Mouse (Mus musculus): ENCODE measurements around the gene Cga.
A peak's percentile ranks its signal among the peaks of the same experiment; 100 is the strongest.

The Cga gene

GRCm38 (mm10) chr4:34893479-34893878 lies at the start of gene Cga:
TSS of gene Cga (plus strand) at chr4:34893779.
- no peak for DNase-seq

DNA sequence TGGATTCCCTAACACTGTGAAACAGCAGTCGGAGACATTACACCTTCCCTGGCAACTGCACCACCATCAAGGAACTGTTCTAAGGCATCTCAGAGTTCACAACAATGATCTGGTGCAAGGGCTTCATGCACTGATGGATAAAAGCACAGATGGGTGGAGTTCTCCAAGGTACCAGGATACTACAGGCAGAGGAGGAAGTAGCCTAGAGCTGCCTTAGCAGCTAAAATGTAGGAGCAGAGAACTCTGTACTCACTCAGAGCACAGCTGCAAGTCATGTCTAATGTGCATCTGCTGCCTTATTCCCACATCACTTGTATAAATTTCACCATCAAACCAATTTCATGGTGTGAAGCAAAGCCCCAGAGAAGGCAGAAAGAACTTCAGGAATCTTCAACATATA lies 49.7 kb upstream of the Cga start:
- DNase-seq: no peak

- DNase-seq: peak; percentile 56
Observed at GRCm38 (mm10) chr4:34847679-34848309, 45.8 kb upstream of the Cga start.

DNA sequence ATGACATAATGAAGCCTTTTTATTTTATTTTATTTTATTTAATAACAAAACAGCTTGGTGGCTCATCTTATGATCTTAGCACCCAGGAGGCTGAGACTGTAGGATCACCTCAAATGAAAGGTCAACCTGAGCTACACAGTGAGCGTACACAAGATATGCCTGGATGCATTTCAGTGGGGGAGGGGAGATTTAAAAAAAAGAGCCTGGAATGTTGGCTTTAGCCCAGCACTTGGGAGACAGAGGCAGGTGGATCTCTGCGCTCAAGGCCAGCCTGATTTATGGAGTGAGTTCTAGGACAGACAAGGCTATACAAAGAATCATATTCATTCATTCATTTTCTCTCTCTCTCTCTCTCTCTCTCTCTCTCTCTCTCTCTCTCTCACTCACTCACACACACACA lies 43.4 kb upstream of the Cga start:
- no peak for DNase-seq

DNA sequence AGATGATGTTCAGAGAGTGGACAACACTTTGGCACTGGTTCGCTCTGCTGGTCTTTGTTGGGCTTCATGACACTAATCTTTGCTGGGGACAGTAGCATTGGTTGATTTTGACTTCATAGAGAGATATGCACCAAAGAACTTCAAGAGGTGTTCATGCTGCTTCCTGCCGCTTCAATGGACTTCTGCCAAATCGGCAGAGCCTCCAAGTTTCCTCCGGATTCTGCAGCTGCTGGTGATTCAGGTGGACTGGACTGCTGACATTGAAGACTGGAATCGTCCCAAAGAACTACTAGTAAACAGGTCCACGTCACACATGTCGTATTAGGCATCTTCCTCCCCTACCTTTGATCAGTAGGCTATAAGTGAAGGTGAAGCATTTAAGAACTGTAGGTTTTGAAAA lies 41.5 kb upstream of the Cga start:
- no peak for DNase-seq

DNA sequence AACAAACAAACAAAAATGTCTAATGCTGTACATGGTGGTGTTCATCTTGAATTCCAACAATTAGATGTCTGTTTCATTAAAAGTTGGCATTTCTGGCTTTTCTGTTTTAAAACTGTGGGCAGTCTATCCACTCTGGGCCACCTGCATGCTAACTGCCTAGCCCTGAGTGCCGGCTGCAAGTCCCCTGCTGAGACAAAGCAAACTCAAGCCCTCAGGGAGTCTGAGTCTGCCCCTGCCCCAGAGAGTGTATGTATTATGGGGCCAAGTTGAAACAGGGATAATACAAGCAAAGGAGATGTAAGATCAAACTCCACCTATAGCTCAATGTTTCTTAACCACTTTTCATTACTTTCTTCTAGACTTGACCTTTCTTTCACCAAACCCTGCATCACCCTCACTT lies 37.6 kb upstream of the Cga start:
- no peak for DNase-seq

DNA sequence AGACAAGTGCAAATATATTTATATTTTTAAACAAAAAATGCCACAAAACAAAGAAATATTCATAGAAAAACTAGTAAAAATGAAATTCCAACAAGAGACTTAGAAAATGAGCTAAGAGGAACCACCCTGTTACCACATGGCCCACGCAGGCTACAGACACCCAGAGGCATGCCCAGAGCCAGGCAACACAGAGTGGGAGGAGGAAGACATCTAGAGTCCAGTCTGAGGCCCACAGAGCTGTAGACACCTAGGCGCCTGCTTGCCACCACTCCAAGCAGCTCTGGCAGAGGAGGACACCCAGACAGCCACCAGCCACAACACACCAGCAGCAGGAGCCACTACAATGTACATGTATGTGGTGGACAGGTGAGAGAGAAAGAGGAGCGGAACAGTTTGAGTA lies 34.7 kb upstream of the Cga start:
- DNase-seq: no peak

DNA sequence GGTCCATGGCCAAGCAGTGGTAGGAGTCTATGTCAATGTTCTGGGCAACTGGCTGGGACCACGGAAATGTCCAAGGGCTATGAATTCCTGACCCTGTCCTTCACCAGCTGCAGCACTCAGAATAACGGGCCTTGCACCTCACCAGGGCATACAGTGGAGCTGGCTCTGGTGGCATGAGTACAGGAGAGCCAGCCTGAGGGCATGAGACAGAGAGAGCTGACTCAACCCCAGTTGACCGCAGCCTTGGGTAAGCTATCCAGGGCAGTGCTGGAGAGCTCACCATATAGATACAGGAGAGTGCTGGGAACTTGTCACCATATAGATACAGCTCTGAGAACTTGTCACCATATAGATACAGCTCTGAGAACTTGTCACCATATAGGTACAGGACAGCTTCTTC lies 34.2 kb upstream of the Cga start:
- no peak for DNase-seq

GRCm38 (mm10) chr4:34861438-34861837 lies 32.1 kb upstream of the Cga start:
- no peak for DNase-seq

- DNase-seq: no peak
Observed at GRCm38 (mm10) chr4:34869813-34870212, 23.8 kb upstream of the Cga start.

GRCm38 (mm10) chr4:34872896-34873495 lies 20.6 kb upstream of the Cga start:
- no peak for DNase-seq

- no peak for DNase-seq
Observed at GRCm38 (mm10) chr4:34874234-34874633, 19.3 kb upstream of the Cga start.

GRCm38 (mm10) chr4:34880921-34881650 lies 12.5 kb upstream of the Cga start:
- no peak for DNase-seq

DNA sequence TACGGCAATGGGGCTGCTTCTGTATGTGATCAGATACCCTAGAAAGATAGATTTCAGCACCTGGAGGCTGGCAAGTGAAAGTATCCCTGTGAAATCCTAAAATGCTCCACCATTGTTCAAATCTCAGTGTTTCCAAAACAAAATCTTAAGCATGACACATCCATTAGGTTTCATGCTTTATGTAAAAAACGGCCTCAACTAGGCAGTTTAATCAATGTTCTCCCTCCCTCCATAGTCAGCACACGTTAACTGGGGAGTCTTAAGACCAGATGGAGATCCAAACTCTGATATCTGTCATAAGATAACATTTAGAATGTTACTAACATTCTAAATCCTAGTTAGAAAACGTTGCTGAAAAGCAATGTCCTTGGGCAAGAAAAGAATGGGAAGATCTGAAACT lies 11.7 kb upstream of the Cga start:
- DNase-seq: no peak

- DNase-seq: peak; percentile 65
Observed at GRCm38 (mm10) chr4:34882291-34882769, 11.2 kb upstream of the Cga start.

- peak; percentile 92 for DNase-seq
Observed at GRCm38 (mm10) chr4:34882818-34883217, 10.8 kb upstream of the Cga start, which contains the start of gene Zfp292. TSS of gene Zfp292 (minus strand) at chr4:34882960.

DNA sequence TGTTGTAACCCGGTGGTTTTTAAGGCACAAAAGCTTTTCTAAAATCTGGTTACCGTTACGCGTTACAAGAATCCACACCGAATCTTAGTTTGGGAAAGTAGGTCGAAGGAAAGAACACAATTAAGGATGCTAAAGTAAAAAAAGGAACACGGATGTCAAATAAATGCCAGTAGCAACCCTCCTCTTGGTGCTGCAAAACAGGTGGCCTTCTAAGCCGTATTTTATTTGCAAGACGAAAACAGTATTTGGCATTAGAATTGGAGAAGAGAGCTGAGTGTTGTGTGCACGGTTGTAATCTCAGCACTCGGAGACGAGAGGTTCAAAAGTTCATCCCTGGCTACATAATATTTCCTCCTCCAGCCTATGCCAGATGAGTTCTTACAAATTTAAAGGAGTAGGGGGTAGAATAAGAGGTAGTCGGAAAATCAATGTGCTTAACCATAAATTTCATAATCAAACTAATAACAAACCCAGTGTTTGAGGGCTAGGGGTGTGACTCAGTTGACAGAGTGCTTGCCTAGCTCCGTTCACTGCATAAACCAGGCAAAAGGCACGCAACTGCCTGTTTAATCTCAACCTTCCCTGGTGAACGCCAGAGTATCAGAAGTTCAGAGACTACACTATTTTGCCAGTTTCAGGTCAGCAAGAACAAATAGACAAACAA lies 10.1 kb upstream of the Cga start:
- DNase-seq: no peak

DNA sequence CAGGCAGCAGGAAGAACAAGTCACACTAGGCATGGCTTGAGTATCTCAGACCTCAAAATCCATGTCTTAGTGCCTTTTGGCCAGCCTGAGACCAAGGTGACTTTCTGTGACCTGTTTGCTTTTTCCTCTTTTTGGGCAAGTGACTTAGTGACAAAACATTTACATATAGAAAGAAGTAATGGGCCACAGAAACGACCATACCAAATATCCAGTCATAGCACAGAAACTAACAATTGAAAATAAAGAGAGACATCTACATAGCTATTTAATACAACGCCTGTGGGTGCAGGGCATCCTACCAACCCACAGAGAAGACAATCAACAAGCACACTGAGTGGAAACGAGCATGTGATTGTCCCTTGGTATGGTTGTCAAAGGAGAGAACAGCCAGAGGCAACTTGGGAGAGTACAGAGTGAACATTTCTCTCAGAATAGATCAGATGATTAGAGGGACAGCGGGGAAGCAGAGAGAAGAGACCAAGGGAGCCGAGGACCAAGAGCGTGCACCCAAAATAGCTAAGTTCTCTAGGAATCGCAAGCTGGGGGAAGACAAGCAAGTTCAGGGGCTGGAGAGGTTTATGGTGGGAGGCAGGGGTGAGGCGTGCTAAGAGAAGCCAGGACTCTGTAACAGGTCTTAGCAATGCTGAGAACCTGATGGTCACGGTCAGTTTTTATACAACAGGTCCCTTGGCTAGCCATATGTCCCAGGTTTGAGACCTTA lies 7.8 kb upstream of the Cga start:
- no peak for DNase-seq

- DNase-seq: peak; percentile 85
Observed at GRCm38 (mm10) chr4:34886490-34887111, 7.0 kb upstream of the Cga start.

DNA sequence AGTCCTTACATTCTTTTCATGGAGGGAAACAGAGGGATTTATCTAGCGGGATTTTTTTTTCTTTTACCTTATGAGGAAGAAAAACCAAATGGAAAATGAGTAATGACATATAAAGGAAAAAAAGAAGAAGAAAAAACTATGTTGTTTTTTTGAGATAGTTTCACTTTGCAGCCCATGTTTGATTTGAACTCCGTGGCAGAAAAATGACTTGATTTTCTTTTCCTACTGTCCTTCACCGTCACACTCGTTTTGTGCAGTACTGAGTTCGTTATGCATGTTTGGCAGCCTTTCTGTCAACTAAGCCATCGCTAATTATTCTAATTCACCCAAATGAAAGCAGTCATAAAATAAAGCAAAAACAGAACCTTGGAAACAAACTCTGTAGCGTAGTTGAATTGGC lies 6.3 kb upstream of the Cga start:
- no peak for DNase-seq

DNA sequence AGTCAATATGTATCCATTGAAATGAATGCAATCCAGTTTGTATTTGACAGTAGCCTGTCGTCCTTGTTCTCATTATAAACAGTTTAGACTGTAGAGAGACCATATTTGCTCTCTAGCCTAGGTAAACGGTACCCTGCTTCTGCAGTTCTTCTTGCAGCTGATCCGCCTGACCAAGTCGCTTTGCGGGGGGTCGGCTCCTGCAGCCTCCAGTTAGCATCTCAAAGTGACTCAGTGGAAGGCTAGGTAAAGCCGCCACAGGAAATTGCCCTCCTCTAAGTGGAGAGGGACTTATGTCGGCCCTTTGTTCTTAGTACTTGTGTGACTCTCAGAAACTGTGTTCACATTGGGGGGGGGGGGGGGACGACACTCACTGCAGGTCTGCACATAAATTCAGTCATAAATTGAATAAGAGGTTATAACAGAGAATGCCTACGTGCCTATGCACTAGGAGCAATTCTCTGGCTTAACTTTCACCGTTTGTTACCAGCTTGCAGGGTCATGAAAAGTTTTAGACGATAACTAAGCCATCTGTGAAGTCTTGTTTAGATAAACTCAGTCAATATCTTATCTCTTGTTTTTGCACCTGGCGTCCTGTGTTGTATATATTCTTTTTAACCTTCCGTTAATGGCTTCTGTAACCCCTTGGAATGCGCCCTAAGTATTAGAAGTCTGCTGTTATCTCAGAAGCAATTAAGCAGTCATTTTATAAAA lies 4.3 kb upstream of the Cga start:
- DNase-seq: peak; percentile 25

DNA sequence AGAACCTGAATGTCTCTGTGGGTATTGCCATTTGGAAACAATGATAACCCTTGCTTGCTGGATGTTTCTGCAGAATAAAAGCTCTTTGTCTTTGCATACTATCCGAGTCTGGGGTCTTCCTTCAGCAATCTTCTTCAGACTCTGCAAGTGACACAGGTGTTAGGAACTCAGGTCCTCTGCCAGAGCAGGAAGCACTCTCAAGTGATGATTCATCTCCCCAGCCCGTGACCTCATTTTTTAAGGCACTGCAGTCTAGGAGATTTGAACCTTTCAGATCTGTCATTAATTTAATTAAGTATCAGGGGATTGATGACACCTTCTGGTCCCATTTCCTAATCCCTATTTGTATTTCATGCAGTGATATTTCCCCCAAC lies 3.8 kb upstream of the Cga start:
- peak; percentile 26 for DNase-seq
